Mouse (Mus musculus) myocyte (in vitro differentiated cells): ENCODE data around the gene Ttll13.

Source experiments
- CEBPB ChIP-seq: IDR thresholded peaks from 2 replicates; pipeline ENCODE4 v1.6.1; 2011; ENCODE audit warnings: mild to moderate bottlenecking, moderate library complexity; ENCODE audit not compliant: poor library complexity, insufficient read depth, severe bottlenecking
- E2F4 ChIP-seq: IDR thresholded peaks from one replicate; pipeline ENCODE4 v1.6.1; 2011; ENCODE audit warnings: mild to moderate bottlenecking, control low read depth, moderate library complexity; ENCODE audit not compliant: insufficient read depth
- MAX ChIP-seq: IDR thresholded peaks from one replicate; pipeline ENCODE4 v1.6.1; 2011; ENCODE audit warnings: low read depth, mild to moderate bottlenecking, control low read depth
- MYOD1 ChIP-seq, 3 experiments: IDR thresholded peaks; one replicate each; pipeline ENCODE4 v1.6.1; 2011; ENCODE audit warnings: control low read depth in 2 of 3, low read depth in 2 of 3, mild to moderate bottlenecking in 2 of 3, moderate library complexity in 1 of 3; ENCODE audit not compliant: insufficient read length in 2 of 3, control insufficient read depth in 1 of 3
- MYOG ChIP-seq, 3 experiments: IDR thresholded peaks; one replicate each; pipeline ENCODE4 v1.6.1; 2011; ENCODE audit warnings: control low read depth in 2 of 3, low read depth in 2 of 3, mild to moderate bottlenecking in 2 of 3; ENCODE audit not compliant: insufficient read length in 2 of 3, control insufficient read depth in 1 of 3, insufficient read depth in 1 of 3
- POLR2A ChIP-seq: IDR thresholded peaks from one replicate; pipeline ENCODE4 v1.6.1; 2011; ENCODE audit warnings: low read depth, mild to moderate bottlenecking, control low read depth, moderate library complexity; ENCODE audit not compliant: insufficient read length
- POLR2AphosphoS2 ChIP-seq: IDR thresholded peaks from one replicate; pipeline ENCODE4 v1.6.1; 2011; ENCODE audit warnings: low read depth, control low read depth; ENCODE audit not compliant: insufficient read length
- TCF12 ChIP-seq: IDR thresholded peaks from one replicate; pipeline ENCODE4 v1.6.1; 2011; ENCODE audit warnings: mild to moderate bottlenecking, control low read depth; ENCODE audit not compliant: poor library complexity, insufficient read depth, severe bottlenecking
- TCF3 ChIP-seq: IDR thresholded peaks from one replicate; pipeline ENCODE4 v1.6.1; 2011; ENCODE audit warnings: low read depth, control low read depth; ENCODE audit not compliant: insufficient read length
- USF1 ChIP-seq: IDR thresholded peaks from one replicate; pipeline ENCODE4 v1.6.1; 2011; ENCODE audit warnings: low read depth, mild to moderate bottlenecking, control low read depth, moderate library complexity

DNA sequence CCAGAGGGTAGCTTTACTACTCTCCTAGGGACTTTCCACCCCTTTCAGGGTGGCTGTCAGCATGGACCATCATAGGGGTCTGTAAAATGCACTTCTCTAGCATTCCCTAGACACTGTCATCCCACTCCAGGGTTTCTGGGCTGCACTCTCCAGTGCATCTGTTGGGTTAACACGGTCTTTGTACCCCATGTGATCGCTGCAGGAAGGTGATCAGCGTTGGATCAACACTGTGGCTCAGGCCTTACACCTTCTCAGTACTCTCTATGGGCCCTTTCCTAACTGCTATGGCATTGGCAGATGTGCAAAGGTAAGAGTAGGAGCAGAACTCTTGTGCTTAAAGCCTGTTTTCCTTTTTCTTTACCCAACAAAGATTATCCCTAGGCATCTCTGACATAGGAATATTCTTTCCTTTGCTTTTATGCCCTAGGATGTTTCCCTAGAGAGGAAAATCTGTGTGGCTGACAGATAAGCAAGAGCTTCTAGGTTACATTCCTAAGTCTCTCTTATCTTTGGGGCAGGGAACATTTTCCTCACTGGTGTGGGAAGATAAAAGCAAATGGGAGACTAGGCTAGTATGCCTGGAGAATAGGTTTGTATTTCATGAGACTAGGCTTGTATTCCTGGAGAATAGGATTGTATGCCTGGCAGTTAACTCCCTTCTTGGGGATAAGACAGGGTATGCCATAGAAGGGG is 37.2 kb downstream of the Ttll13 start:
- TF ChIP-seq TCF12 = no peak
- TF ChIP-seq POLR2A = no peak
- no peak for TF ChIP-seq MYOD1 (IDR thresholded peaks at IDR 0.05; ENCODE audit: control insufficient read depth in 1 of 3, insufficient read length in 2 of 3, low read depth in 2 of 3)
- TF ChIP-seq MAX = no peak
- TF ChIP-seq TCF3 = no peak
- no peak for TF ChIP-seq USF1
- TF ChIP-seq CEBPB = no peak
- no peak for TF ChIP-seq POLR2AphosphoS2
- no peak for TF ChIP-seq MYOG (IDR thresholded peaks at IDR 0.05; ENCODE audit: control insufficient read depth in 1 of 3, insufficient read depth in 1 of 3, insufficient read length in 2 of 3, low read depth in 2 of 3)
- no peak for TF ChIP-seq E2F4
